Mouse (Mus musculus) ES-E14 (cell line): Measurements from ENCODE around the gene Lhx2.

Source experiments
- HCFC1 ChIP-seq: IDR thresholded peaks from 2 replicates; pipeline ENCODE4 v1.6.1; 2012; ENCODE audit warnings: low read length, inconsistent platforms, borderline replicate concordance; ENCODE audit not compliant: insufficient read depth
- MAFK ChIP-seq: IDR thresholded peaks from 2 replicates; pipeline ENCODE4 v1.6.1; 2014; ENCODE audit warnings: mild to moderate bottlenecking, low read depth, low read length, inconsistent platforms; ENCODE audit not compliant: insufficient read depth
- ZC3H11A ChIP-seq: IDR thresholded peaks from 2 replicates; pipeline ENCODE4 v1.6.1; 2012; ENCODE audit warnings: low read depth, mild to moderate bottlenecking, inconsistent platforms, low read length, borderline replicate concordance
- ZNF384 ChIP-seq: IDR thresholded peaks from 2 replicates; pipeline ENCODE4 v1.6.1; 2012; ENCODE audit warnings: low read depth, low read length, inconsistent platforms

GRCm38 (mm10) chr2:38326671-38327070 is 12.4 kb upstream of the Lhx2 start:
- TF ChIP-seq HCFC1 (no peak), MAFK (no peak), ZNF384 (no peak), ZC3H11A (no peak)
